Mouse (Mus musculus) limb, embryonic 14.5 days (tissue): ENCODE measurements around the gene Fundc1. TPM values are rescaled to one million over a fixed set of nuclear protein-coding genes. Genes with fewer than 3 reads are reported as not detected.

Experiments used
- ATAC-seq: fragments of 200-750 bp; cut with Nextera tagmentation; 2 replicates; pipeline ENCODE4 v1.8.0; 2017; ENCODE audit warnings: low read depth, moderate number of reproducible peaks, moderate TSS enrichment; ENCODE audit not compliant: low FRiP score
- DNase-seq: peaks from one replicate; pipeline ENCODE4 v3.0.0-alpha.2; 2015; ENCODE audit warnings: low spot score
- H3K27ac ChIP-seq: fragments of 300-500 bp; sonication (generic); replicated peaks from 2 replicates; pipeline ENCODE4 v1.5.1; 2014; ENCODE audit warnings: low read depth, mild to moderate bottlenecking, low read length, moderate library complexity, mixed read lengths
- H3K27me3 ChIP-seq: fragments of 300-500 bp; sonication (generic); 2 replicates; pipeline ENCODE4 v1.6.1; 2014; ENCODE audit warnings: low read length, mixed read lengths; ENCODE audit not compliant: control insufficient read depth, insufficient read depth
- H3K36me3 ChIP-seq: fragments of 300-500 bp; sonication (generic); 2 replicates; pipeline ENCODE4 v1.6.1; 2014; ENCODE audit warnings: mild to moderate bottlenecking, low read length, moderate library complexity, mixed read lengths; ENCODE audit not compliant: control insufficient read depth, insufficient read depth
- H3K4me1 ChIP-seq: fragments of 300-500 bp; sonication (generic); 2 replicates; pipeline ENCODE4 v1.6.1; 2014; ENCODE audit warnings: antibody characterized with exemption, low read length, mixed read lengths; ENCODE audit not compliant: control insufficient read depth, insufficient read depth
- H3K4me2 ChIP-seq: fragments of 300-500 bp; sonication (generic); replicated peaks from 2 replicates; pipeline ENCODE4 v1.6.1; 2014; ENCODE audit warnings: low read depth, mild to moderate bottlenecking, low read length, moderate library complexity; ENCODE audit not compliant: severe bottlenecking
- H3K4me3 ChIP-seq: fragments of 300-500 bp; sonication (generic); replicated peaks from 2 replicates; pipeline ENCODE4 v1.5.1; 2014; ENCODE audit warnings: low read length
- H3K9ac ChIP-seq: fragments of 300-500 bp; sonication (generic); 2 replicates; pipeline ENCODE4 v1.6.1; 2014; ENCODE audit warnings: mild to moderate bottlenecking, low read depth, low read length, moderate library complexity; ENCODE audit not compliant: severe bottlenecking
- H3K9me3 ChIP-seq: fragments of 300-500 bp; sonication (generic); 2 replicates; pipeline ENCODE4 v1.6.1; 2016; ENCODE audit warnings: low read length; ENCODE audit not compliant: control insufficient read depth
- POLR2A ChIP-seq: fragments of 200-500 bp; IDR thresholded peaks from 2 replicates; pipeline ENCODE4 v1.8.0; 2012; ENCODE audit warnings: inconsistent platforms, mild to moderate bottlenecking, moderate library complexity, borderline replicate concordance; ENCODE audit not compliant: insufficient read depth, insufficient read length; ENCODE audit errors: extremely low read depth
- WGBS: fragments of 180-500 bp; shearing (Covaris S2); extraction: QIAGEN DNeasy Blood & Tissue Kit; methylation state at CpG from one replicate; pipeline ENCODE4 v1.1.7; 2014; 5-methylcytosine and 5-hydroxymethylcytosine counted together
- polyA plus RNA-seq, 2 experiments: library from polyadenylated mRNA; depleted of rRNA in 1 of 2; stranded (reverse) in 1 of 2; unstranded in 1 of 2; fragments of >200 nt; fragmentation: Nextera tagmentation in 1 of 2; extraction: Ambion mirVana in 1 of 2; gene quantifications; 2 replicates each; pipeline versions ENCODE4 v1.2.1 to v1.2.3; 2012 to 2014

The Fundc1 gene
- polyA plus RNA-seq, 2 experiments: 29.4 to 64.4 TPM

DNA sequence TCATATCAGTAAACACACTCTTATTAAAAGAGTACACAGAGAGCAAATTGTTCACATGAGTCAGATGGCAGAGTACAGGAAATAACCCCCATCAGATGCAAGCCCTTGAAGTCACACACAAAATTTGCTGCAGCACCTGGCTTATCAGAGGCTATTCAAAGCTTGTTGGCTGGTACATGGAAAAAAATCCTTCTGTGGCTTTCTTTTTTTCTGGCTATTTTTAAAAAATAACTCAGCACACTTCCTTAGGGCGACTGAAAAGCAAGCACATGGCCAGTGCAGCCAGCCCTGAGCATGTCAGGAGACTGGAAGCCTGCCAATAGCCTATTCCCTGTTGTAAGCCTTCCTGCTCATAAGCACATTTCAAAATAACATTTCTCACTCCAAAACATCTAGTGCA, 18.6 kb upstream of the Fundc1 start:
- no peak for ATAC-seq
- peak; percentile 51 for DNase-seq
- Histone ChIP-seq H3K9ac (no peak overlapping the region), H3K27ac (no peak overlapping the region), H3K36me3 (no peaks in the 10 kb centered on the region), H3K4me3 (no peak overlapping the region), H3K27me3 (no peaks in the 10 kb centered on the region), H3K4me1 (no peaks in the 10 kb centered on the region), H3K4me2 (no peak overlapping the region), H3K9me3 (no peaks in the 10 kb centered on the region)
- TF ChIP-seq POLR2A: no peak
- WGBS: 14% methylated on average over 1 of the region's 1 CpGs

DNA sequence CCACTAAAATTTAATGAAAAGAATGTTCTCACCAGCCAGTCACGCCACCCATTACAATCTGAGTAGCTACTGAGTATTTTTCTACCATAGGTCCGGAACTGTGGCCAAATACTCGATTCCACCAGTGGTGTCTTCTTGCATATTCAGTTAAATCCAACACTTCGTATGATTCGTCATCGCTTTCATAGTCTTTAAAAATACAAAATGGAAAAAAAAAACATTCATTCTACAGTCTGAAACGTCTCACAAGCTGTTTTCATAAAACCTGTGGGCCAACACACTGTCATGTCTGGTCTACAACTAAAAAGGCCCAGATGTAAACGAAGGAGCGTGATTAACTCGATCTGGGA, 879 bp downstream of the Fundc1 start:
- 30% methylated on average over 10 of the region's 10 CpGs for WGBS
- ATAC-seq (no peak), DNase-seq (no peak)
- Histone ChIP-seq H3K36me3 (no peaks in the 10 kb centered on the region), H3K4me3 (peak overlapping the region; percentile 49), H3K27me3 (no peaks in the 10 kb centered on the region), H3K4me1 (no peaks in the 10 kb centered on the region), H3K9me3 (no peaks in the 10 kb centered on the region), H3K4me2 (peak overlapping the region; percentile 48), H3K9ac (peak overlapping the region; percentile 72), H3K27ac (peak overlapping the region; percentile 86)
- TF ChIP-seq POLR2A: no peak

DNA sequence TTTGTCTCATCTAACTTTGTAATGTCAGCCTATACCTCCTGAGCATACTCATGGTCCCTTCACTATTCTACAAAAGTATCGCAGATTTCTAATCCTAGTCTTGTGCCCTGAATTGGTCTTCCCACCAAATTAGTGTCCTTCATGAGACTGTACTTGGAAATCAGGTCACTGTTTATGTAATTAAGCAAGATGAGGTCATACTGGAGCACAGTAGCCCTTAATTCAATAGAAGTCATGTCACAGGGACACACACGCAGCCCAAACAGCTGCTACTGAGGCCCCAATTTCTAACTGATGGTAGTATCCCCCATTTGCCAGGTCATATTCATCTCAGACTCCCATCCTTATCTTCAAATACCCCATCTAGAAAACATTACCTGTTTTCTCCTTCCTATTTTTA, 3.5 kb downstream of the Fundc1 start:
- no peak for DNase-seq
- 95% methylated on average over 2 of the region's 2 CpGs for WGBS

DNA sequence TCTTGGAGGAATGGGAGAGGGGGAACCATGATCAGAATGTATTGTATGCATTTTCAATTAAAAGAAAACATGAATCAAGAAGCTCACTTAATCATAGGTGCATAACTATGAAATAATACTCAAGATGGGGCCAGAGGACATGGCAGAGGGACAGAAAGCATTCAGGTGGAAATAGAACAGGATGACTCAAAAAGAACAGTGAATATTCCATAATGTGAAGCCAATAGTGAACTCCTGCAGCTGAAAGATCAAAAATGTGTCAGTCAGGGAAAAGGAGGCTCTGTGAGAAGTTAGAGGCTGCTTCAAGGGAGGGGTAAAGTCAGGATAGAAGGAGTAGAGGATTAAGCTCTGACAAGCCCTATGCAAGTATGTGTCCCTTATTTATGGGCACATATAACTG, 6.4 kb downstream of the Fundc1 start:
- Histone ChIP-seq H3K4me2 (no peak overlapping the region), H3K4me1 (no peaks in the 10 kb centered on the region), H3K36me3 (no peaks in the 10 kb centered on the region), H3K4me3 (no peak overlapping the region), H3K9me3 (no peaks in the 10 kb centered on the region), H3K27ac (no peak overlapping the region), H3K9ac (no peak overlapping the region), H3K27me3 (no peaks in the 10 kb centered on the region)
- ATAC-seq: no peak
- no peak for TF ChIP-seq POLR2A
- DNase-seq: no peak

More for the DNA sequence above, 3.5 kb downstream of the Fundc1 start:
- Histone ChIP-seq H3K4me3 (no peak overlapping the region), H3K9me3 (no peaks in the 10 kb centered on the region), H3K9ac (no peak overlapping the region), H3K36me3 (no peaks in the 10 kb centered on the region), H3K27me3 (no peaks in the 10 kb centered on the region), H3K4me2 (no peak overlapping the region), H3K27ac (no peak overlapping the region), H3K4me1 (no peaks in the 10 kb centered on the region)
- no peak for ATAC-seq
- no peak for TF ChIP-seq POLR2A

DNA sequence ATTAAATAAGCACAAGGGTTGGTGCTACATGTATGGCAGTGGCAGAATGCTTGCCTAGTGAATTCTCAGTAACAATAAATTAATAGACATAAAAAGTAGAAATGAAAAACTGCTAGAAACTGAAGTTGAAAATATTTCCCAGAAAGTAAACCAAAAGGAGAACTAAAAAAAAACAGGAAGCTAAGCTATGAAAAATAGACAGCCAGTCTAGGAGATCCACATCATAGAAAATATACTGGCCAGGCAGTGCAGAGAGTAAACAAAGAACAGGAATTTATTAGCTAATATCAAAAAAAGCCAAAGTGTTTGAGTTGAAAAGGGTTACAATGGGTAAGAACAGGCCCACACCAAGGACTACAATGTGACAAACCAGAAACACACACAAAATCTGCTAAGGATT, 7.4 kb downstream of the Fundc1 start:
- DNase-seq: no peak
- no peak overlapping the region for H3K9ac ChIP-seq

DNA sequence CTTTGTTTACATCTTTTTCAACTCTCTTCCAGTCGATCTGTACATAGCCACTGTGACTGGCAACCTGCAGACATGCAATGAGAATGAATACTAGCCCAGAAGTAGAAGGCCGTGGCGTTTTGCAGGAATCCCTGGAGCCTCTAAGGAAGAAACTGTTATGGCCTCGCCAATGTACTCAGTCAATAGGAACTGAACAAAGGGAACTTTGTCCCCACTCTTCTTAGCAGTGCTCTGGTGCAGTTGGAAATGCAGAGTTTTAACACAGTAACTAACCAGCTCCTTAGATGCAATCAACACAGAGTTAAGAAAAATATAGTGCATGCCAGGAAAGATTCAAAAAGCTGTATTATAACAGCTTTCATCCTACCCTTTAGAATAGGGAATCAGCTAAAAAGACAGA, 13.4 kb downstream of the Fundc1 start:
- Histone ChIP-seq H3K9me3 (no peaks in the 10 kb centered on the region), H3K36me3 (no peaks in the 10 kb centered on the region), H3K27me3 (no peaks in the 10 kb centered on the region), H3K27ac (no peak overlapping the region), H3K9ac (no peak overlapping the region), H3K4me3 (no peak overlapping the region), H3K4me1 (no peaks in the 10 kb centered on the region), H3K4me2 (no peak overlapping the region)
- ATAC-seq (no peak), DNase-seq (no peak)
- WGBS: 74% methylated on average over 4 of the region's 4 CpGs
- no peak for TF ChIP-seq POLR2A

More for the DNA sequence above, 7.4 kb downstream of the Fundc1 start:
- Histone ChIP-seq H3K4me1 (no peaks in the 10 kb centered on the region), H3K27ac (no peak overlapping the region), H3K27me3 (no peaks in the 10 kb centered on the region), H3K4me2 (no peak overlapping the region), H3K4me3 (no peak overlapping the region), H3K9me3 (no peaks in the 10 kb centered on the region), H3K36me3 (no peaks in the 10 kb centered on the region)
- no peak for TF ChIP-seq POLR2A
- no peak for ATAC-seq
